Mouse (Mus musculus) kidney, adult 2 months (tissue): Measurements from ENCODE around the gene H2-DMa. TPM values are rescaled to one million over a fixed set of nuclear protein-coding genes. Genes with fewer than 3 reads are reported as not detected.

Source experiments
- DNase-seq: peaks from one replicate; pipeline ENCODE4 v3.0.0; 2021
- H3K27ac ChIP-seq: fragments of 200-500 bp; 2 replicates; pipeline ENCODE4 v1.5.1; 2012; ENCODE audit warnings: low read depth, low read length, control low read depth, inconsistent platforms; ENCODE audit not compliant: insufficient read depth
- H3K27me3 ChIP-seq: fragments of 200-500 bp; replicated peaks from 2 replicates; pipeline ENCODE4 v1.6.1; 2012; ENCODE audit warnings: mild to moderate bottlenecking, moderate library complexity, low read length, inconsistent platforms; ENCODE audit not compliant: control insufficient read depth, insufficient read depth
- H3K36me3 ChIP-seq: fragments of 200-500 bp; 2 replicates; pipeline ENCODE4 v1.6.1; 2012; ENCODE audit warnings: mild to moderate bottlenecking, moderate library complexity, low read length, inconsistent platforms; ENCODE audit not compliant: control insufficient read depth, insufficient read depth
- H3K4me1 ChIP-seq: fragments of 200-500 bp; 2 replicates; pipeline ENCODE4 v1.6.1; 2011; ENCODE audit warnings: low read length; ENCODE audit not compliant: control insufficient read depth, insufficient read depth
- H3K4me3 ChIP-seq: fragments of 200-500 bp; 2 replicates; pipeline ENCODE4 v1.5.1; 2011; ENCODE audit warnings: mild to moderate bottlenecking, low read depth, low read length, control low read depth; ENCODE audit not compliant: insufficient read depth
- CTCF ChIP-seq: fragments of 200-500 bp; conservative IDR thresholded peaks from 2 replicates; pipeline ENCODE4 v1.5.1; 2011; ENCODE audit warnings: low read depth, mild to moderate bottlenecking, control low read depth, low read length, moderate library complexity, mixed read lengths; ENCODE audit not compliant: insufficient read depth, insufficient read length
- POLR2A ChIP-seq: fragments of 200-500 bp; IDR thresholded peaks from one replicate; pipeline ENCODE4 v1.6.1; 2011; ENCODE audit warnings: low read depth, low read length, control low read depth
- WGBS: fragments of 180-500 bp; shearing (Covaris S2); methylation state at CpG from one replicate; pipeline ENCODE4 v1.1.7; 2018; 5-methylcytosine and 5-hydroxymethylcytosine counted together
- polyA plus RNA-seq: library from polyadenylated mRNA; depleted of rRNA; stranded (reverse); fragments of >200 nt; gene quantifications from 2 replicates; pipeline ENCODE4 v1.2.3, GENCODE M21; 2012; rRNA removed

Gene H2-DMa
- polyA plus RNA-seq, 1 experiment, result 37.1 TPM

GRCm38 (mm10) chr17:34179019-34179418 is 59.7 kb downstream of the H2-DMa start:
- Histone ChIP-seq H3K4me1 (no peaks in the 10 kb centered on the region), H3K4me3 (no peak overlapping the region), H3K27ac (no peak overlapping the region), H3K36me3 (no peaks in the 10 kb centered on the region), H3K27me3 (no peaks in the 10 kb centered on the region)
- DNase-seq, result no peak
- 62% methylated on average over 6 of the region's 6 CpGs for WGBS
- no peak for TF ChIP-seq CTCF
- no peak for TF ChIP-seq POLR2A

GRCm38 (mm10) chr17:34179913-34180859 is 60.8 kb downstream of the H2-DMa start:
- Histone ChIP-seq H3K4me1 (no peaks in the 10 kb centered on the region), H3K27ac (no peak overlapping the region), H3K4me3 (no peak overlapping the region), H3K36me3 (no peaks in the 10 kb centered on the region), H3K27me3 (no peaks in the 10 kb centered on the region)
- DNase-seq, result peak; percentile 40
- WGBS, result 64% methylated on average over 13 of the region's 13 CpGs
- no peak for TF ChIP-seq POLR2A

GRCm38 (mm10) chr17:34183564-34184219 is 64.4 kb downstream of the H2-DMa start:
- no peaks in the 10 kb centered on the region for H3K27me3 ChIP-seq
- H3K4me1 ChIP-seq, result no peaks in the 10 kb centered on the region
- TF ChIP-seq CTCF (no peak), POLR2A (no peak)
- H3K4me3 ChIP-seq, result no peak overlapping the region
- H3K27ac ChIP-seq, result no peak overlapping the region
- H3K36me3 ChIP-seq, result no peaks in the 10 kb centered on the region
- WGBS, result 75% methylated on average over 15 of the region's 15 CpGs
- no peak for DNase-seq

GRCm38 (mm10) chr17:34185526-34185925 is 66.2 kb downstream of the H2-DMa start:
- TF ChIP-seq CTCF, result no peak
- TF ChIP-seq POLR2A, result no peak
- H3K4me3 ChIP-seq, result no peak overlapping the region
- DNase-seq, result no peak
- no peaks in the 10 kb centered on the region for H3K4me1 ChIP-seq
- no peak overlapping the region for H3K27ac ChIP-seq
- WGBS, result 92% methylated on average over 9 of the region's 9 CpGs
- H3K27me3 ChIP-seq, result no peaks in the 10 kb centered on the region
- H3K36me3 ChIP-seq, result no peaks in the 10 kb centered on the region

GRCm38 (mm10) chr17:34186885-34187260 is 67.5 kb downstream of the H2-DMa start:
- TF ChIP-seq POLR2A, result no peak
- TF ChIP-seq CTCF, result no peak
- Histone ChIP-seq H3K27me3 (no peaks in the 10 kb centered on the region), H3K4me1 (no peaks in the 10 kb centered on the region), H3K27ac (peak overlapping the region; percentile 43), H3K4me3 (peak overlapping the region; percentile 82), H3K36me3 (no peaks in the 10 kb centered on the region)
- no peak for DNase-seq
- 4% methylated on average over 14 of the region's 14 CpGs for WGBS

- WGBS, result under 1% methylated on average over 46 of the region's 46 CpGs
- TF ChIP-seq POLR2A, result peak; percentile 53
- no peak for TF ChIP-seq CTCF
- DNase-seq, result peak; percentile 99
- no peaks in the 10 kb centered on the region for H3K4me1 ChIP-seq
- H3K27ac ChIP-seq, result peak within 1 kb of the TSS; percentile 79
- peak within 1 kb of the TSS; percentile 82 for H3K4me3 ChIP-seq
- H3K27me3 ChIP-seq, result no peaks in the 10 kb centered on the region
- H3K36me3 ChIP-seq, result no peaks in the 10 kb centered on the region
Observed at GRCm38 (mm10) chr17:34187261-34187916, 68.0 kb downstream of the H2-DMa start, which contains the start of the genes Tap1 and Psmb9. TSS of gene Tap1 (plus strand) at chr17:34187553. TSS of gene Psmb9 (minus strand) at chr17:34187764.

- TF ChIP-seq POLR2A, result no peak
- no peak for TF ChIP-seq CTCF
- H3K4me1 ChIP-seq, result no peaks in the 10 kb centered on the region
- 2% methylated on average over 20 of the region's 20 CpGs for WGBS
- H3K4me3 ChIP-seq, result peak overlapping the region; percentile 82
- no peaks in the 10 kb centered on the region for H3K27me3 ChIP-seq
- no peaks in the 10 kb centered on the region for H3K36me3 ChIP-seq
- DNase-seq, result no peak
- no peak overlapping the region; the same call in 1 of the 2 replicates for H3K27ac ChIP-seq
Observed at GRCm38 (mm10) chr17:34188010-34188409, 68.7 kb downstream of the H2-DMa start.

Other genes starting within 250 kb of the H2-DMa start
- gene Gm7029, start 245.7 kb upstream of the H2-DMa start, polyA plus RNA-seq, result not detected in 2 replicates
- 1.3 and 1.6 TPM in 2 replicates for gene Kifc1, start 228.9 kb upstream of the H2-DMa start, polyA plus RNA-seq
- not detected in 2 replicates for gene Platr17, start 214.4 kb upstream of the H2-DMa start, polyA plus RNA-seq
- gene Daxx, start 210.1 kb upstream of the H2-DMa start, polyA plus RNA-seq, result 33.3 and 35.0 TPM in 2 replicates
- 106 and 112 TPM in 2 replicates for gene Tapbp, start 203.6 kb upstream of the H2-DMa start, polyA plus RNA-seq
- 31.6 and 54.0 TPM in 2 replicates for gene Zbtb22, start 203.6 kb upstream of the H2-DMa start, polyA plus RNA-seq
- 61.8 and 78.6 TPM in 2 replicates for gene Rgl2, start 190.0 kb upstream of the H2-DMa start, polyA plus RNA-seq
- gene Pfdn6, start 179.2 kb upstream of the H2-DMa start, polyA plus RNA-seq, result 27.4 and 41.1 TPM in 2 replicates
- 15.3 and 16.0 TPM in 2 replicates for gene Wdr46, start 178.9 kb upstream of the H2-DMa start, polyA plus RNA-seq
- gene B3galt4, start 168.1 kb upstream of the H2-DMa start, polyA plus RNA-seq, result 6.7 and 7.8 TPM in 2 replicates
- gene Vps52, start 163.7 kb upstream of the H2-DMa start, polyA plus RNA-seq, result 54.2 and 60.5 TPM in 2 replicates
- 342 and 406 TPM in 2 replicates for gene Rps18, start 163.5 kb upstream of the H2-DMa start, polyA plus RNA-seq
- gene H2-K1, start 119.2 kb upstream of the H2-DMa start, polyA plus RNA-seq, result 1,162 and 1,255 TPM in 2 replicates
- 30.4 and 36.3 TPM in 2 replicates for gene Ring1, start 94.9 kb upstream of the H2-DMa start, polyA plus RNA-seq
- 165 and 208 TPM in 2 replicates for gene H2-Ke6, start 91.5 kb upstream of the H2-DMa start, polyA plus RNA-seq
- gene Slc39a7, start 87.9 kb upstream of the H2-DMa start, polyA plus RNA-seq, result 90.4 and 106 TPM in 2 replicates
- 49.3 and 59.2 TPM in 2 replicates for gene Rxrb, start 87.7 kb upstream of the H2-DMa start, polyA plus RNA-seq
- 0.35 and 0.39 TPM in 2 replicates for gene Col11a2, start 80.1 kb upstream of the H2-DMa start, polyA plus RNA-seq
- gene H2-Oa, start 27.2 kb upstream of the H2-DMa start, polyA plus RNA-seq, result 3.1 and 8.5 TPM in 2 replicates
- 110 and 117 TPM in 2 replicates for gene Brd2, start 3.1 kb downstream of the H2-DMa start, polyA plus RNA-seq
- 3.2 and 15.6 TPM in 2 replicates for gene H2-DMb2, start 23.8 kb downstream of the H2-DMa start, polyA plus RNA-seq
- gene H2-DMb1, start 33.5 kb downstream of the H2-DMa start, polyA plus RNA-seq, result 72.3 and 80.5 TPM in 2 replicates
- 14.5 and 19.4 TPM in 2 replicates for gene Tap1, start 68.0 kb downstream of the H2-DMa start, polyA plus RNA-seq
- gene Psmb9, start 68.2 kb downstream of the H2-DMa start, polyA plus RNA-seq, result 21.5 and 32.3 TPM in 2 replicates
- gene Psmb8, start 78.2 kb downstream of the H2-DMa start, polyA plus RNA-seq, result 34.2 and 58.1 TPM in 2 replicates
- gene Tap2, start 84.0 kb downstream of the H2-DMa start, polyA plus RNA-seq, result 25.0 and 29.2 TPM in 2 replicates
- gene H2-Ob, start 119.4 kb downstream of the H2-DMa start, polyA plus RNA-seq, result 2.3 and 15.1 TPM in 2 replicates
- gene H2-Ab1, start 138.1 kb downstream of the H2-DMa start, polyA plus RNA-seq, result 419 and 490 TPM in 2 replicates
- 192 and 298 TPM in 2 replicates for gene H2-Aa, start 168.3 kb downstream of the H2-DMa start, polyA plus RNA-seq
- gene H2-Eb1, start 186.3 kb downstream of the H2-DMa start, polyA plus RNA-seq, result 128 and 174 TPM in 2 replicates
- 0.04 and 0.78 TPM in 2 replicates for gene H2-Eb2, start 206.1 kb downstream of the H2-DMa start, polyA plus RNA-seq
- gene Btnl2, start 235.3 kb downstream of the H2-DMa start, polyA plus RNA-seq, result 0.03 and 0.11 TPM in 2 replicates